ENCODE assay signal across 8 mouse cellular contexts in genomic region chr13:40731179-40731841, GRCm38 (mm10). TPM values are rescaled to one million over a fixed set of nuclear protein-coding genes. Genes with fewer than 3 reads are reported as not detected.
DNase-seq lines count a peak whose midpoint lies in the region; ATAC-seq and TF ChIP-seq lines count a peak whose summit lies in the region.

No protein-coding gene starts in this region.

- H3K27ac ChIP-seq in left cerebral cortex, adult 2 months = no peak overlapping the region
- no peak overlapping the region for H3K27ac ChIP-seq in cortical plate, adult 2 months (ENCODE audit: insufficient read depth, low read length)
- peak overlapping the region; percentile 85 for H3K27ac ChIP-seq in limb, embryonic 15.5 days
- H3K27ac ChIP-seq in neural tube, embryonic 11.5 days (ENCODE audit: low read depth, low read length) = peak overlapping the region; percentile 95

- no peak for TF ChIP-seq CTCF in left cerebral cortex, adult 2 months (IDR thresholded peaks at IDR 0.05)
- TF ChIP-seq CTCF in cortical plate, adult 2 months (IDR thresholded peaks at IDR 0.05; ENCODE audit: extremely low read depth, insufficient read depth, low read length) = no peak

- peaks cover 76% of the 10 kb centered on the region for H3K27me3 ChIP-seq in limb, embryonic 15.5 days
- peaks cover 78% of the 10 kb centered on the region for H3K27me3 ChIP-seq in neural tube, embryonic 11.5 days (ENCODE audit: control insufficient read depth, insufficient read depth, low read length)

- peak overlapping the region; percentile 72 for H3K4me2 ChIP-seq in limb, embryonic 15.5 days
- H3K4me2 ChIP-seq in neural tube, embryonic 11.5 days (ENCODE audit: low read depth) = peak overlapping the region; percentile 71

- H3K36me3 ChIP-seq in limb, embryonic 15.5 days = no peaks in the 10 kb centered on the region
- H3K36me3 ChIP-seq in neural tube, embryonic 11.5 days (ENCODE audit: control insufficient read depth, insufficient read depth, low read length) = no peaks in the 10 kb centered on the region

- peak overlapping the region; percentile 56 for H3K9ac ChIP-seq in limb, embryonic 15.5 days
- peak overlapping the region; percentile 89 for H3K9ac ChIP-seq in neural tube, embryonic 11.5 days (ENCODE audit: low read length)

- intact Hi-C loops in left cerebral cortex, adult 2 months (cut with DNase I) = loop anchor here (5.0 kb wide), 2 partner anchors 839 to 1084 kb away; no protein-coding TSS in a partner anchor
- intact Hi-C loops in heart, postnatal 14 days (cut with DNase I) = no loop called here

- H3K9me3 ChIP-seq in limb, embryonic 15.5 days = no peaks in the 10 kb centered on the region
- no peaks in the 10 kb centered on the region for H3K9me3 ChIP-seq in neural tube, embryonic 11.5 days (ENCODE audit: control insufficient read depth, low read length)

- peak overlapping the region; percentile 39 for H3K4me3 ChIP-seq in left cerebral cortex, adult 2 months
- H3K4me3 ChIP-seq in cortical plate, adult 2 months (ENCODE audit: insufficient read depth, low read length) = peak overlapping the region; percentile 26; the same call in 1 of the 2 replicates
- peak overlapping the region; percentile 51 for H3K4me3 ChIP-seq in limb, embryonic 15.5 days
- peak overlapping the region; percentile 53 for H3K4me3 ChIP-seq in neural tube, embryonic 11.5 days (ENCODE audit: low read depth, low read length)

- DNase-seq in left cerebral cortex, adult 2 months (ENCODE audit: extremely low spot score in 1 of 2, low spot score in 2 of 2) = no peak
- DNase-seq in left cerebral cortex, adult 9 months (ENCODE audit: low spot score in 2 of 2) = no peak
- peak; percentile 30 to 44 for DNase-seq in heart, postnatal 14 days
- peak; percentile 53 for DNase-seq in neural tube, embryonic 11.5 days (ENCODE audit: low spot score)
- no peak for DNase-seq in layer of hippocampus, postnatal 25 days (ENCODE audit: extremely low spot score in 1 of 2, low spot score in 1 of 2)
- DNase-seq in layer of hippocampus, adult 8-10 months (ENCODE audit: low spot score in 2 of 2) = no peak

- WGBS in limb, embryonic 15.5 days = under 1% methylated on average over 71 of the region's 74 CpGs
- 0% methylated on average over 64 of the region's 74 CpGs for WGBS in neural tube, embryonic 11.5 days

- no peaks in the 10 kb centered on the region for H3K4me1 ChIP-seq in cortical plate, adult 2 months (ENCODE audit: control insufficient read depth, insufficient read depth, low read length)
- peaks cover 51% of the 10 kb centered on the region for H3K4me1 ChIP-seq in limb, embryonic 15.5 days
- H3K4me1 ChIP-seq in neural tube, embryonic 11.5 days (ENCODE audit: control insufficient read depth, insufficient read depth, low read length) = no peaks in the 10 kb centered on the region; the same call in 1 of the 2 replicates

- no peak for TF ChIP-seq POLR2A in cortical plate, adult 2 months (IDR thresholded peaks at IDR 0.05; ENCODE audit: extremely low read depth, insufficient read depth, low read length)

- ATAC-seq in limb, embryonic 15.5 days (ENCODE audit: insufficient number of reproducible peaks, low FRiP score, low TSS enrichment, low read depth) = 0 out of 2 replicates have a peak, but pooled peaks have one; percentile 61
- peak; percentile 42 for ATAC-seq in neural tube, embryonic 11.5 days (ENCODE audit: insufficient read depth, low FRiP score, low TSS enrichment)

RNA-seq across cellular contexts. Expression of gene Tfap2a, which starts 6.9 kb away (rescaled TPM):
- 1 to 10 TPM in 1 of 2 experiments, under 1 TPM in 1; 0.68 to 1.0 TPM for total RNA-seq in left cerebral cortex, adult 2 months (2021)
- 0.15 and 0.23 TPM in 2 replicates for polyA plus RNA-seq in cortical plate, adult 2 months (2012; rRNA removed)
- total RNA-seq in heart, postnatal 14 days (2021) = under 1 TPM; 0.22 to 0.26 TPM
- polyA plus RNA-seq in limb, embryonic 15.5 days (2015; fragmentation: Nextera tagmentation; extraction: Ambion mirVana) = 12.8 and 14.8 TPM in 2 replicates
- polyA plus RNA-seq in neural tube, embryonic 11.5 days (2014; fragmentation: Nextera tagmentation; extraction: Ambion mirVana) = 12.9 and 13.7 TPM in 2 replicates
- total RNA-seq in layer of hippocampus, postnatal 25 days (2021) = under 1 TPM; 0.09 to 0.52 TPM
- under 1 TPM; 0.27 to 0.45 (median 0.30) TPM for total RNA-seq in layer of hippocampus, adult 8-10 months (2022)

Comparison
In these comparisons a context has a peak if more than half of its experiments do, and no peak if none do; other contexts are left out.
1. DNase-seq: peak in heart, postnatal 14 days (2 of 2) and neural tube, embryonic 11.5 days (single experiment); none in left cerebral cortex, adult 2 months (0 of 2), left cerebral cortex, adult 9 months (0 of 2), layer of hippocampus, postnatal 25 days (0 of 2) and layer of hippocampus, adult 8-10 months (0 of 2).
2. H3K27ac ChIP-seq: peak in limb, embryonic 15.5 days (single experiment) and neural tube, embryonic 11.5 days (single experiment); none in left cerebral cortex, adult 2 months (single experiment) and cortical plate, adult 2 months (single experiment).
3. Peak in every context shown above with its lines, with median percentiles within 50 percentile points of each other: H3K4me3 ChIP-seq.